Mouse (Mus musculus) C2C12 (cell line): Measurements from ENCODE around the gene Ang. TPM values are rescaled to one million over a fixed set of nuclear protein-coding genes. Genes with fewer than 3 reads are reported as not detected.

ENCODE experiments used
- H3K27me3 ChIP-seq: one replicate; pipeline ENCODE4 v1.6.1; 2011; ENCODE audit not compliant: control insufficient read depth, insufficient read depth, insufficient read length
- H3K36me3 ChIP-seq: one replicate; pipeline ENCODE4 v1.6.1; 2011; ENCODE audit not compliant: control insufficient read depth, insufficient read depth
- H3K4me3 ChIP-seq: one replicate; pipeline ENCODE4 v1.5.1; 2011; ENCODE audit warnings: mild to moderate bottlenecking, control low read depth; ENCODE audit not compliant: poor library complexity, insufficient read depth, severe bottlenecking
- H3K79me2 ChIP-seq: one replicate; pipeline ENCODE4 v1.6.1; 2011; ENCODE audit not compliant: control insufficient read depth, insufficient read depth
- H3K79me3 ChIP-seq: one replicate; pipeline ENCODE4 v1.6.1; 2011; ENCODE audit warnings: low read depth, control low read depth
- H3ac ChIP-seq: one replicate; pipeline ENCODE3; 2011; ENCODE audit warnings: low read depth; ENCODE audit not compliant: control insufficient read depth, insufficient read length
- CEBPB ChIP-seq: IDR thresholded peaks from one replicate; pipeline ENCODE4 v1.6.1; 2011; ENCODE audit warnings: low read depth, mild to moderate bottlenecking, control low read depth, moderate library complexity
- CTCF ChIP-seq: IDR thresholded peaks from one replicate; pipeline ENCODE4 v1.5.1; 2011; ENCODE audit not compliant: control insufficient read depth, insufficient read depth, insufficient read length
- FOSL1 ChIP-seq: IDR thresholded peaks from one replicate; pipeline ENCODE4 v1.8.0; 2011; ENCODE audit warnings: mild to moderate bottlenecking, low read length; ENCODE audit not compliant: poor library complexity, insufficient read depth, severe bottlenecking
- MAX ChIP-seq: IDR thresholded peaks from one replicate; pipeline ENCODE4 v1.6.1; 2011; ENCODE audit warnings: mild to moderate bottlenecking, control low read depth
- MYOD1 ChIP-seq: IDR thresholded peaks from one replicate; pipeline ENCODE4 v1.6.1; 2011; ENCODE audit warnings: low read depth; ENCODE audit not compliant: control insufficient read depth, insufficient read length
- MYOG ChIP-seq: IDR thresholded peaks from one replicate; pipeline ENCODE4 v1.6.1; 2011; ENCODE audit not compliant: control insufficient read depth, insufficient read length; ENCODE audit errors: extremely low read depth
- USF1 ChIP-seq: IDR thresholded peaks from one replicate; pipeline ENCODE4 v1.6.1; 2011; ENCODE audit warnings: low read depth, mild to moderate bottlenecking, control low read depth, moderate library complexity
- polyA plus RNA-seq: library from polyadenylated mRNA; unstranded; fragments of >200 nt; fragmentation: generic; extraction: Trizol; gene quantifications from one replicate; pipeline ENCODE4 v1.2.1, GENCODE M21; 2012; ENCODE audit warnings: missing spikeins

Ang gene
- polyA plus RNA-seq, 1 experiment: 0.92 TPM

DNA sequence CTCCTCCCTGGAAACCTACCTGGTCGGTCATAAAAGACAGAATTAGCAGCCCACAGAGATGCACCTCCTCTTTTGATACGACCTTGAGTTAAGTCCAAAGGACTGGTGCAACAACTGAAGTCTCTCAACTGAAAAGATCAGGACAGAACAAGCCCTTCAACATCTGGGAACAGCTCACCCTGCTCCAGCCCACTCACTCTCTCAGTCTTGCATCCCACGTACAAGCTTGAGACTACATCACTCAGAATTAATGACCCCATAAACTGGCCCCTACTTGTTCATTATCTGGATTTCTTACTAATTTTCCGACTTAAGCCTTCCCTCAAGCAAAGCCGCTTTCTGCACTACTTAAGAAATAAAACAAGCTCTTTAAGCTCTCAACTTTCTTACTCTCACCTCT is 37.8 kb upstream of the Ang start:
- H3ac ChIP-seq: no peak overlapping the region
- no peak for TF ChIP-seq CTCF
- no peak for TF ChIP-seq MYOG
- TF ChIP-seq MAX: no peak
- no peak for TF ChIP-seq USF1
- no peak for TF ChIP-seq MYOD1
- no peak for TF ChIP-seq FOSL1
- TF ChIP-seq CEBPB: no peak
- H3K79me2 ChIP-seq: no peaks in the 10 kb centered on the region
- H3K27me3 ChIP-seq: no peaks in the 10 kb centered on the region
- H3K36me3 ChIP-seq: no peaks in the 10 kb centered on the region
- H3K4me3 ChIP-seq: no peak overlapping the region
- no peaks in the 10 kb centered on the region for H3K79me3 ChIP-seq

DNA sequence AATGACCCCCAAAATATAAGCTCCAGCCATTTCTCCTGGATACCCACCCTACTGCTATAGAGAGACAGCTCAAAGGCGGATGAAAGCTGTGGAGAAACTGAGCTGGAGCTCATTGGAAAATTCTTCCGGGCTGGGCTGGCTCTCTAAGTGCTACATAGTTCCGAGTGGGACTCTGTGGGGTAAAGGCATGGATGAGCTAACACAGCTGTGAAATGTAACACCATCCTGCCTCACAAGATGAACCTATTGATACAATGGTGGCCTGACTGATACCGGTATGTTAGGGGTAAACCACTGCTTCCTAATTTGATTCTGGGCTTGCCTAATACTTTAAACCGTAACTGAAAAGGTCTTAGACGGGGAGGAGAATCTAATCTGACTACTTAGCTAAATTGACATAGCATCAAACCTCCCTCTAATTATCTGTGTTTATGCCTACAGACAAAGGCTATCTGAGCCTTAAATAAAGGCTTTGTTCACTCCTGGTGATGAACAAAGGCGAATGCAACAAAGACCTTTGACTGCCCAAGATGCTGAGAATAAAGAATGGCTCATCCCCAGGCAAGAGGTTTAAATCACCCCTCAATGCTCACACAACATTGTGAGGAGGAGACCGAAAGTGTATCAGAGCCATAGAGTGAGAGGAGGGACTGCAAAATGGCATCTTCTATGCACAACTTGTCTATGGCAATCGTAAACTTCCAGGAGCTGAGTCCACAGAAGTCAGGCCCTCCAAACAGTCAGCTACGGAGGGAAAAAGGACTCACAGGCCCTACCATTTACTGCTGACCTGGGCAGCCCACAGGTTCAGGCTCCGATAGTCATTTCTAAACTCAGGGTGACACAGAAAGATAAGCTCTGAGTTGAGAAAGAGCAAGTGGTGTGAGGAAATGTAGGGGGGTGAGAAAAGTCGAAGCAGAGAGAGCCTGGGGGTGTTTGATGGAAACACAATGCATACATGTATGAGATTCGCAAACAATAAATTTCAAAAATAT is 36.4 kb upstream of the Ang start:
- no peaks in the 10 kb centered on the region for H3K27me3 ChIP-seq
- no peaks in the 10 kb centered on the region for H3K79me2 ChIP-seq
- TF ChIP-seq MYOD1 (no peak), MAX (no peak), FOSL1 (no peak), CTCF (no peak), MYOG (no peak), CEBPB (no peak), USF1 (no peak)

DNA sequence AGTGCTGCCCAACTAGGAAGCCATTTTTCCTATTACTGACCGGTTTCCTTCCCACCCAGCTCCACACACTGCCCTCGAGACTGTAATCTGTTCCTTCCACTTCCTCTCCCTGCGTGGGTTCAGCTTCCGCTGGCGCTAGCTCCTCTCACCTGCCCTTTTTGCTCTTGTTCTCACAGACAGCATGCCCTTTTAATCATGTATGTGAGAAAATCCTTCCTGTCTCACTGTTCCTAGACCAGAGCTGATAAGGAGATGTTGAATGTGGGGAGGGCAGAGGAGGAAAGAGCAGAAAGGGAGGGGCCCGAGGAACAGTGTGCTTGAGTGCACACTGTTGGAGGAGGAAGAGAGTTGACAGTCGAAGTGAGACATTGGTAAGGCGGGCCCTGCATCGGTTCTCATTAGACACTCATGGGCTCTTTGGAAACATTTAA is 33.5 kb upstream of the Ang start, which contains the start of gene Rnase12:
Rnase12 (minus strand) TSS at position 261 of the 431 bp plus-strand sequence.
- H3K79me3 ChIP-seq: no peaks in the 10 kb centered on the region
- H3K27me3 ChIP-seq: no peaks in the 10 kb centered on the region
- no peaks in the 10 kb centered on the region for H3K79me2 ChIP-seq
- H3ac ChIP-seq: no peak within 1 kb of the TSS
- no peaks in the 10 kb centered on the region for H3K36me3 ChIP-seq
- no peak within 1 kb of the TSS for H3K4me3 ChIP-seq
- TF ChIP-seq MYOD1: no peak
- TF ChIP-seq MYOG: no peak
- TF ChIP-seq MAX: no peak
- TF ChIP-seq CEBPB: no peak
- no peak for TF ChIP-seq USF1
- TF ChIP-seq CTCF: no peak
- no peak for TF ChIP-seq FOSL1

More for the DNA sequence above, 36.4 kb upstream of the Ang start:
- no peaks in the 10 kb centered on the region for H3K36me3 ChIP-seq
- H3K4me3 ChIP-seq: no peak overlapping the region
- H3K79me3 ChIP-seq: no peaks in the 10 kb centered on the region
- no peak overlapping the region for H3ac ChIP-seq

DNA sequence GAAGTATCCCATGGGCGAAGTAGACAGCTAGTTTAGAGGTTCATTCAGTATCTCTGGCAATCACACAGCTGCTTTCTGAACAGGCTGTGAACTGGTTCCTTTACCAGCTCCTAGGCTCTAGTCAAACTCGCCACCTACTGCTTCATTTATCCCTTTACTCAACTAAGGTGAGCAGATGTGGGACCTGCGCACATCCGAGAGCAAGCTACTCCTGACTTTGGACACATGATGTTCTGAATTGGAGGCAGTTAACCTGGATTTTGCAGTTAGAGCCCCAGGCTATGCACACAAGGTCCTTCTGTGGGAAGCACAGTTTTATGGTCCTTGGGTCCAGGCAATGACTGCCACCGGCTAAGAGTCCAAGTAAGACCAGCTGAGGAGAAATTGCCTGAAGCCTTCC is 30.2 kb upstream of the Ang start:
- no peak for TF ChIP-seq MYOG
- no peak for TF ChIP-seq USF1
- TF ChIP-seq CTCF: no peak
- TF ChIP-seq MAX: no peak
- TF ChIP-seq CEBPB: no peak
- no peak for TF ChIP-seq MYOD1
- TF ChIP-seq FOSL1: no peak
- Histone ChIP-seq H3K36me3 (no peaks in the 10 kb centered on the region), H3K27me3 (no peaks in the 10 kb centered on the region), H3ac (no peak overlapping the region), H3K4me3 (no peak overlapping the region), H3K79me3 (no peaks in the 10 kb centered on the region), H3K79me2 (no peaks in the 10 kb centered on the region)

DNA sequence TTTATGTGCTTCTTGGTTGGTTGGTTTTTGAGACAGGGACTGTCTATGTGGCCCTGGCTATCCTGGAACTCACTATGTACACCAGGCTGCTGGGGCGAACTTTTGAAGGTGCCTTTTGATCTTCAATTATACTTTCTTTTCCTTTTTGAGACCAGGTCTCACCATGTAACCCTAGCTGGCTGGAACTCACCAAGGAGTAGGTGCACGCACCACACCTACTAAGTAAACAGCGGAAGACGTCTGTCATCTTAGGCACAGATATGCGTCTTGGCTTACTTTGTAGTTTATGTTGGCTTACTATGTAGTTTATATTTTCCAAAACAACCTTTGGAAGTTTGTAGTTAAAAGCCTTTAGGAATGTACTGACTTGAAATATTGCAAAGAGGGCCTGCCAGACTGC is 22.0 kb upstream of the Ang start:
- no peaks in the 10 kb centered on the region for H3K36me3 ChIP-seq
- H3K79me3 ChIP-seq: no peaks in the 10 kb centered on the region
- H3K79me2 ChIP-seq: no peaks in the 10 kb centered on the region
- H3ac ChIP-seq: no peak overlapping the region
- H3K27me3 ChIP-seq: peaks cover 8% of the 10 kb centered on the region
- no peak overlapping the region for H3K4me3 ChIP-seq
- TF ChIP-seq CTCF (no peak), MYOG (no peak), USF1 (no peak), MAX (no peak), CEBPB (no peak)

DNA sequence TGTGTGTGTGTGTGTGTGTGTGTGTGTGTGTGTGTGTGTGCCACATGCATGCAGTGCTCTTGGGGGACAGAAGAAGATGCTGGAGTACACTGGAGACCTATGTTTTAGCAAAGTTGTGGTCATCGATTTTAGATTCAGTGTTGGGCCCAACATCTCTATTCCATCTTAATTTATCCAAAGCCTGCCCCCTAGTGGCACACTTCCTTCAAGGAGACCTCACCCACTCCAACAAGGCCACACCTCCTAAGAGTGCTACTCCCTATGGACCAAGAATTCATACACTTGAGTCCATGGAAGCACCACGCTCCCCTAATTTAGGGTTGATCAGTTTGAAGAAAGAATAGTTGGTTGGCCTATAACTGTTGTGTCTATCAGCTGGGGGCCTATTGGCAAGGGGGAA is 21.3 kb upstream of the Ang start:
- no peaks in the 10 kb centered on the region for H3K79me3 ChIP-seq
- H3K36me3 ChIP-seq: no peaks in the 10 kb centered on the region
- H3K27me3 ChIP-seq: peaks cover 8% of the 10 kb centered on the region
- H3K79me2 ChIP-seq: no peaks in the 10 kb centered on the region
- H3K4me3 ChIP-seq: no peak overlapping the region
- no peak overlapping the region for H3ac ChIP-seq
- TF ChIP-seq CEBPB: no peak
- TF ChIP-seq MYOG: no peak
- TF ChIP-seq CTCF: no peak
- no peak for TF ChIP-seq USF1
- no peak for TF ChIP-seq FOSL1
- no peak for TF ChIP-seq MAX
- no peak for TF ChIP-seq MYOD1
